Mouse (Mus musculus): Measurements from ENCODE around the gene Myrfl.
A peak's percentile ranks its signal among the peaks of the same experiment; 100 is the strongest.

Gene Myrfl

GRCm38 (mm10) chr10:116912850-116913249, 16.1 kb upstream of the Myrfl start:
- no peak for DNase-seq

- DNase-seq: no peak
These were observed 12.4 kb upstream of the Myrfl start for GRCm38 (mm10) chr10:116908901-116909642.

DNA sequence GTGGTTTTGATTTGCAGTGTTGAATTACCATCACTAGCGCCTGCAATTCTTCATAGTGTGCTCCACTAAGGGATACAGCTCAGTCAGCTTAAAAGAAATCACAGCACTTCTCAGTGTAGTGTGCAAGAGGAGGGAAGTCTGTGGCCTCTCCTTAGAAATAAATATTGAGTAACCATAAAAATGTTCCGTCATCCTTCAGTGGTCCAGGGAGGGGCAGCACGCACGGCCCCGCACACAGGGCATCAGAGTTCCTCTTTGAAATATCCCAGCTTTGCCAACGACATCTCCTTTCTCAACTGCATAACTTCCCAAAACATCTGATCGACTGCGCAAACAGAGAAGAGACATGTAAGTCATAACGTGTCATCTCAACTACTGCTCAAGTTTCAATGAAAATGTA, 10.1 kb upstream of the Myrfl start:
- DNase-seq: no peak

DNA sequence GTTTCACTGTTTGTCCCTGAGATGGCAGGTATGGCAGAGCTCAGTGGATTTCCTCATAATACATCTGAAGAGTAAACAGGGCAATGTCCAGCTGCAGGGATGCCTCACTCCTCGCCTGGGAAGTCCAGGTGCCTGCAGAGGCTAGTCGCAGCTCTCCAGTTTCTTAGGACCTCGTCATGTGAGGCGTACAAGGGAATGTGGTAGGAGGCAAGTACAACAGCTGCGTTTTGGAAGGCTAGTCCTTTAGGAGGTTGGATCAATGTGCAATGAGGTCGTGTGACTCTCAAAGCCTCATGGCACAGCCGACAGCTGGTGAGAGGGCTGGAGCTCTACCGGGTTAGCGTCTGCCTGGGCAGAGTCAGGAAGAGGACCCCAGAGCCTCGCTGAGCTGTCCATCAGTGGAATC, 7.8 kb upstream of the Myrfl start:
- no peak for DNase-seq

- DNase-seq: no peak
These were observed 1.4 kb downstream of the Myrfl start for GRCm38 (mm10) chr10:116895108-116895833.

DNA sequence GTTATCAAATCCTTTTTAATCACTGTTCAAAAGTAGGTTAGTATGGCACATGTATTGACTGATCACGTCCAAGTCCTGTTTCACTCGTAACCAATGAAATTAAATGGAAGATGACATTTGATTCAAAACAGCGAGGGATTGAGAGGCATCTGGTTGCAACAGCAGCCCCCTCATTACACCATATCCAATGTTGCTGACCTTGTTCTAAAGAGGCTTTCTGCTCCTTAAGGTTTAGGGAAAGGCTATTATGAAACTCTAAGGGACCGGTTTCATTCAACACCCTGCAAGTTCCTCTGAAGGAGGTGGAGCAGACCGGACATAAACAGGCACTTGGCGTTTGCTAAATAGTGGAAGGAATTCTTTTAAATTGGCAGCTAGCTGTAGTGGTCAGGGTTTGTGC, 2.2 kb downstream of the Myrfl start:
- no peak for DNase-seq

- peak; percentile 45 for DNase-seq
These were observed 3.0 kb downstream of the Myrfl start for GRCm38 (mm10) chr10:116893753-116894152.

DNA sequence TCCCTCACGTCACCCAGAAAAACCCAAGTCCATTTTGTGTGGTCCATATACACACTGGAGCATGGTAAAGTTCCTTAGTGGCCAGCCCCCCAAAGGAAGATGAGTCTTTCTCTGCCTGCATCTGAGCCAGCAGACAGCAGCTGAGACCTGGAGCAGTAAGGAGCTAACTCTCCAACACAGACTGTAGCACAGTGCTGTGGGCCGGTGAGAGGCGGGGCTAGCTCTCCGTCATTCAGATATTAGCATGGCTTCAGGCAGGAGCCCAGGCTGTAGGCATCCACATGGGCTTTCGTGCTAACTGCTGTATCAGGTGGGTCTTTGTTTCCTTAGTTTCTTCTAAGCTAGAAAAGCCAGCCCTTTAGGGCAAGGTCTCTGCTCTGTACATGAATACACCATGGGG, 6.1 kb downstream of the Myrfl start:
- DNase-seq: no peak

DNA sequence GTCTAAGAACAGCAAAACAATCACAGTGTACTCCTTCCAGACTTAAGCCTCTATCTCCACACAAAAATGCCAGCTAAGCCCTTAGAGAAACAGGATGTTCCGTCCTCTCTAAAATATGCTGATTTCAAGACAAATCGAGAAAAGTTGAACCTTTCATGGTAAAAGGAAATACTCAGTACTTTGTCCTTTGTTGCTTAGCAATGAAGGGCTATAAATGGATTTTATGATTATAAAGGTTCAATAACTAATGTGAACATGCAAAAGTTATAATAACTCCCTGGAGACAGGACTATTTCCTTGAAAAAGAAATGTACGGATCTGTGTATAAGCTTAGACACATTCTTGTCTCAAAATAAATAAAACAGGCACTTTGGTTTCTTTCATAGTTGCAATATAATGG, 12.2 kb downstream of the Myrfl start:
- DNase-seq: no peak

- DNase-seq: no peak
These were observed 13.2 kb downstream of the Myrfl start for GRCm38 (mm10) chr10:116883531-116883930.

DNA sequence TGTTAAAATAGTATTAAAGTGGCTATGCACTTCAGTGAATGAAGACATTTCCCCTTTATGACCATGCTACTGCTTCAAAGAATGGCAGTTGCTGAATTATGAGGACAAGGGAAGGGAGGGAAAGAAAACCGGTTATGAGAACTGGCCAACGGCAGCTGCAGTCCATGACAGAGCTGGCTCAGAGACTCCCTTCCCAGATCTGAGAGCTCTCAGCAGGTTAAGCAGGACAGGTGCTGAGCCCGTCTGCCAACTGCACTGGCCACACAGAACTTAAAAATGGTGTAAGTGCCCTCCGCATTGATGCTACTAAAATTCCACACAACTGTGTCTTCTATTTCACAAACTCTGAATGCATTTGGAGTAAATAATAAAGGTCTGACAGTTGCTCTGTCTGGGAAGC, 19.3 kb downstream of the Myrfl start:
- DNase-seq: no peak

DNA sequence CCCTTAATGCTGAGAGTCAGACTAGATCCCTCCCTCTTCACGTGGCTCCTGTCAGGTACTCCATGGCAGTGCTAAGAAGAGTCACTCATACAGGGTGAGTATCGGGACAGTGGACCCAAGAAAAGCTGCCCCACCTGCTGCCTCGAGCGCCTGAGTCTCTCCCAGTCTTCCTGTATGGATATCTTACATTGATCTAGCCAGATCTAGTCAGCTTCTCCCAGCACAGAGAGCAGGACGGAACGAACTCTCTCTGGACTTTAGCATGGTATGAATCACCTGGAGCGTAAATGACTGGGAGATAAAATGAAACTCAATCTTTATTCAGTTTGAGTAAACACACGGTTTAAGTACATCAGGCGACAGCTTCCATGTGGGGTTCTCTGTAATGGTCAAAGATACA, 22.2 kb downstream of the Myrfl start:
- no peak for DNase-seq

DNA sequence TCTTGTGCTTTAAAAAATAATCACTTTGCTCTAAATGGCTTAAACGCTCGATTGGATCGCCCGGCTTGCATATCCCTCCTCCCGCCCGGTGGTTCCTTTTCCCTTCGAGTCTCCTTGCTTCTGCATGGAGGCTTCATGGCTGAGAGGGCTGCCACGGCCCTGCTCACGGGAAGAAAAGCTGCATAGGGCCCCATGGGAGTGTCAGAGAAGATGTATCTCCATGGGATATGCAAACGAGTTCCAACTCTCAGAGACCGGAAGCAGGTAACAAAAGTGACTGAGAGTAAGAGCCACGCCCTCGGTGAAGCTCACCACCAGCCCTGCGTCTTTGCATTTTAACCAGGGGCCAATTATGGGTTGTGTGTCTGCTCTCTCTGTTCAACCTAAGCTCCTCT, 24.7 kb downstream of the Myrfl start:
- DNase-seq: no peak

DNA sequence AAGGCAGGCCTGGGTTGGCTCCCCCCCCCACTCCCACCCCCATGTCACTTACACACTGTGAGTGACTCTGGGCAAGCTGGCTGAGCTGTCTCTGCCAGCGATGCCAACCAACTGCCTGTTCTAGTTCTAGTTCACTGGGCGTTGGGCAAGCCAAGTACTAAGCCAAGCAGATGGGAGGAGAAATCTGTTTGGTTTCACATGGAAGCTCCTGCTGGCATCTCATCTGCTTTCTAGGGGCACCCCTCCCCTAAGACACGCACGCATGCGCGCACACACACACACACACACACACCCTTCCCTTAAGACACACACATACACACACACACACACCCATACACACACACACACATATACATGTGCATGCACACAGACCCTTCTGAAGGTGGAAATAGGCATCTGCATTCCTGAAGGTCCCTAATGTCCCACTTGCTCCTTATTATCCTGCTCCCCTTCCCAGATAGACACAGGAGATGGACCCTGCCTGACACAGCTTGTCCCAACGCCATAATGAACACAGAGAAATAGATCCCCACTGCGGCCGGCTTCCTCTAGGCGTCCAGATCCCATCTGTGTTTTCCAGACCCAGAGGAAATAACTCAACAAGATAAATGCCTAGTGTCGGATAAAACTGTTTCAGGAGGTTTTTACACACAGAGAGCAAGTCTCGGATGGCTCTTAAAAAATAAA, 25.2 kb downstream of the Myrfl start:
- no peak for DNase-seq

DNA sequence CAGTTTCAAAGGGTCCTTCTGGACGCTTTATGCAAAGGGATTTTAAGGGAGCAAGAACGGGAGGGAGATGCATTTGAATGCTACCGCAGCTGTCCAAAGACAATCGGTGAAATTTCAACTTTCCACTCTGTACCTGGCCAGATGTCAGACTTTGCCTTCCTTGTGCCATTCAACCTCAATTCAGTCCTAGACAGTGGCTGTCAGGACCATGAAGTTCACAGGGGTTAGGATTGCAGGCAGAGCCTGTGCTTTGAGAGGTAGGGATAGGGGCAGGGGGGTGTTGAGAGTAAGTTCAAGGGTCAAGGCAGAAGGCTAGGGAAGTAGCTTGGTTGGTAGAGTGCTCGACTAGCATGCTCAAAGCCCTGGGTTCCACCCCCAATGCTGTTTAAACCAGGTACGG, 25.9 kb downstream of the Myrfl start:
- no peak for DNase-seq

GRCm38 (mm10) chr10:116853159-116853845, 43.4 kb downstream of the Myrfl start:
- no peak for DNase-seq

DNA sequence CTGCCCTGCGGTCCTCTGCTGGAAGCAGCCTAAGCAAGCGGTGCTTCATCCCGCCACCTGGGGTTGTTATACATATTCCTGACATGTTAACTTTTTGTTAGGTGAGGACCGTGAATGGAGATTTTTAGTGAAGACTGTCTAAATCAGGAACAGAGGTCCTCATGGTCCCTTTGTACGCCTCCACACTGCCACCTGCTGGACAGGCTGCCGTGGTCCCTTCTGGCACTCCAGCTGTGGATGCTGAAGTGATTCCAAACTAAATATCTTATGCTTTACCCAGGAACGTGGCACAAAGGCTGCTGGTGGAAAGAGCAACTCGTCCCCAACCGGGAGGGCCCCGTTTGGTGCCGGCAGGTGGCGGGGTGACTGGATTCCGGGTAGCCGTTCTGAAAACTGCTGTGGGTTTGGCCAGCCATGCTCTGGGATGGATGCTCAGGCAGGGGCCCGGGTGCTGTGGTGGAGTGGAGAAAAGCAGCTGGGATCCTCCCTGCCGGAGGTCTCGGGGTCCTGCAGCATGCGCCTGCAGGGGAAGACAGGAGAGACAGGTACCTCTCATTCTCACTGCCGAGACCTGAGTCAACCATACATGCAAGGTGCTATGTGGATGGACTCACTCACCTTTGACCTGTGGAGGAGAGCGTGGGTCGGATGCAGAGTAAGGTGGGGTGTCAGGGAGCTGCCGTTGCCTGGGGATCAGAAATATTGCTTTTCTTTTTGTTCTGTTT, 47.8 kb downstream of the Myrfl start:
- peak; percentile 91 for DNase-seq

GRCm38 (mm10) chr10:116841551-116841950, 55.2 kb downstream of the Myrfl start:
- no peak for DNase-seq

DNA sequence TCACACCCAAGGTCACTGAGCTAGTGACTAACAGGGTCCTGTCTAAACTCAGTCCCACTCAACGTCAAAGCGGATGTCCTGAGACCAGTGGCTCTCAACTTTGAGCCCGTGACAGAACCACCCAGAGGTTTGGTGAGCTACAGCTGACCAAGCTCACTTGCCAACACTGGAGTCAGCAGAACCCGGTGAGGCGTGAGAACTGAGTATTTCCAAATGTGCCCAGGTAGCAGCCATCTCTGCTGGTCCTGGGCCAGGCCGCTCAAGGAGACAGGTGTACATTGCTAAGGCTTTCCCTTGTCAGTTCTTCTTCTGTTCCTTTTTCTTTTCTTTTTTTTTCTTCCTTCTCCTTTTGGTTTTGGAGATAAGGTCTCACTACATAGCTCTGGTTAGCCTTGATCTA, 66.0 kb downstream of the Myrfl start:
- DNase-seq: no peak

DNA sequence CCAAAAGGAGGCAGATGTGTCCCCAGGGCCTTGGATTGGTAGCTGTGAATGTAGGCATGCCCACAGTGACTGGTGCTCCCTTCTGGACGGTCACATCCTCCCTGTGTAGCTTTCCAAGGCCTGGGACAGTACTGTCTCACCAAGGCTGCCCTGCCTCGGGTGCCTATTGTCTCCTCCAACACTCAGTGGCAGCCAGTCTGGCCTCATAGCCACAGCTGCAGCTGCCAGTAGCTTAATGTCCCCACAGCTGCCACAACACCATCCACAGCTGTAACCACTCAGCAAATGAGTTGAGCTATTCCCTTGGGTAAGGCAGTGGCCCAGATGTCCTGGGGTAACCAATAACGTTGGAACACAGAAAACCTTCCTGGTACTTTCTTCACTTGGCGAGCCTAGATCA, 68.6 kb downstream of the Myrfl start:
- no peak for DNase-seq

GRCm38 (mm10) chr10:116827306-116827705, 69.4 kb downstream of the Myrfl start:
- DNase-seq: no peak

GRCm38 (mm10) chr10:116815311-116816060, 81.2 kb downstream of the Myrfl start:
- no peak for DNase-seq
